Mouse (Mus musculus): ENCODE results near the gene Sfxn4. TPM values are rescaled to one million over a fixed set of nuclear protein-coding genes. Genes with fewer than 3 reads are reported as not detected.
A peak's percentile ranks its signal among the peaks of the same experiment; 100 is the strongest.

Sfxn4 gene
- polyA plus RNA-seq, 1 experiment from 2014 or later, result 0.81 TPM

DNA sequence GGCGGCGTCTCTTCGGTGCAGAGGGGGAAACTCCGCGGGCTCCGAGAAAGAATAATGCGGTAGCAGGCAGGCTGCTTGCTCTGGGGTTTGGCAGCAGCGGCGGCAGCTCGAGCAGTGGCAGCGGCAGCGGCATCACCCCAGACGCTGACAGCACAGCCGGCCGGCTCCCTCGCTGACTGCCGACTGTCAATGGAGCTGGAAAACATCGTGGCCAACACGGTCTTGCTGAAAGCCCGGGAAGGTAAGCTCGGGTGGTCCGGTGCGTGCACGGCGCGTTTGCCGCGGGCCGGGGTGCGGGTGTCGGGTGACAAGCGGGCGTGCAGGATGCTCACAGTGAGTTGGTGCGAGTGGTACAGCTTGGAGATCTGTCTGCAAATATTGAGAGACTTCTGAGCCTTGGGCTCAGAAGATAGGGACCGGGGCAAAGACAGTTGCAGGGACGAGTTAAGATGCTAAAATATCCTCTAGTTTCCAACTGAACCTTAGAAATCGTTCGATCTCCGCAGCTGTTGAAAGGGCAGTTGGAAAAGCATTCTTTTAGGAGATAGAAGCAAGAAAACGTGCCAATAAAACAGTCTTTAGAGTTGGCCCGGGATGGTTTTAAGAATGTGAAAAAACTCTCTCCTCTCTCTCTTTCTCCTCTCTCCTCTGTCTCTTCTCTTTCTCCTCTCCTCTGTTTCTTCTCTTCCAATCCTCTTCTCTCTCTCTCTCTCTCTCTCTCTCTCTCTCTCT, 29.3 kb upstream of the Sfxn4 start:
- Histone ChIP-seq H3K9ac (ENCODE audit: low read depth, low read length) (peak overlapping the region; percentile 97), H3K27ac (ENCODE audit: low read length) (peak overlapping the region; percentile 56)

DNA sequence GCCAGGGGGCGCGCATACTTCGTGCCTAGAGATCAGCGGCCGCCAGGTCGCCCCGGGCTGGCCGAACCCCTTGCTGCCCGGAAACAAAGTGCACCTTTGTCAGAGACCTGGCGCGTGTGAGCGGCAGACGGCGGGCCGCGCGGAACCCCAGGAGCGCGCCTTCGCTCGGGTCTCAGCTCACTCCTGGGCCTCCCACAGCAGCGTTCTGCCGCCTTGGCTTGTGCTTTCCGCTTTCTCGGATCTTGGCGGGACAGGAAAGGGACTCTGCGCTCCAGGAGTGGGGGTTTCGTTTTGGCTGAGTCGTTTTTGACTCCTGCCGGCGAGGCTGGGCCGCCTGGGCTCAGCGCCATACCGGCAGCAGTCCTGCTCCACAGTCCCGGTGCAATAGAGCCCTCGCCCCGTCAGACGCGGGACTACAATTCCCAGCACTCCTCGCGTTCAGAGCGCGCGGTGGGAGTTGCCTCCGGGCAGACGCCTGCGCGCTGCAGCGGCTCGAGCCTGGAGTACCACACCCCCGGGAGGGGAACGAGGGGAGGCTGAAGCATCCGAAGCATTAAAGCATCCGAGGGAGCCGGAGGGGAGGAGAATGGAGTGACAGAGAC, 28.5 kb upstream of the Sfxn4 start, which contains the start of gene Grk5:
Gene Grk5 (plus strand): TSS at position 36 of the 602 bp plus-strand sequence.
- WGBS (ENCODE audit: insufficient replicate concordance), result under 1% methylated on average over 55 of the region's 55 CpGs

More for the DNA sequence above, 29.3 kb upstream of the Sfxn4 start:
- peak overlapping the region; percentile 99 for H3K4me2 ChIP-seq (ENCODE audit: low read depth, low read length)
- H3K36me3 ChIP-seq (ENCODE audit: control insufficient read depth, insufficient read depth), result no peaks in the 10 kb centered on the region
- WGBS (ENCODE audit: insufficient replicate concordance), result under 1% methylated on average over 41 of the region's 41 CpGs
- peaks cover 34% of the 10 kb centered on the region for H3K4me1 ChIP-seq (ENCODE audit: control insufficient read depth, low read depth, low read length)
- peak overlapping the region; percentile 92 for H3K4me3 ChIP-seq (ENCODE audit: low read depth, low read length)
- H3K27me3 ChIP-seq (ENCODE audit: control insufficient read depth, insufficient read depth, low read depth, low read length), result peaks cover 3% of the 10 kb centered on the region; the same call in 1 of the 2 replicates
- ATAC-seq (ENCODE audit: low read depth), result no peak
- no peaks in the 10 kb centered on the region for H3K9me3 ChIP-seq (replicated peaks; ENCODE audit: control insufficient read depth, low read length)

DNA sequence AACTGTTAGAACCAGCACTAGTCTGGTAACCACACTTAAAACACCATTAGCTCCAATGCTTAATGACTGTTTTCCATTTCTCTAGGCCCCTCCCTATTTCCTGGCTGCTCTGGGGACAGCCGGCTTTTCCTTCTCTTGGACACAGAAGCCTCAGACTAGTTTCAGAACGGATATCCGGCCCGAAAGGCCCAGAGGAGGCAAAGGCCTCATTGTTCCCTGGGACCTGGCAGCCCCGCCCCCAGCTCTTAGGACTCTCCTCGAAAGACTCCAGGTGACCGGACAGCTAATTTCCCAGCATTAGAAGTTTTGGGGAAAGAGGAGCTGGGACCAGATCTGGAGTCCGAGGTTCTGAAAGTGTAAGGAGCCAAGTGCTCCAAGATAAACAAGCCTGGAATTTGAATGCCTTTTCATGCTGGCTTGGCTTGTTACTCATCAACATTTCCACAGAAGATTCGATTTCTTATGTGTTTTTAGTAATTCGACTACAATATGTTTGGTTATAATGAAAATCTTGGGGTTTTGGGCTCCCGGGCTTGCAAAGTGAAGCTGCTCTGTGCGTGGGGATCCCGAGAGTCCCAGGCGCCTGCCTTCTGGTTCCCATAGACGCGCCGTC, 27.9 kb upstream of the Sfxn4 start:
- ATAC-seq (ENCODE audit: low read depth), result peak; percentile 12; the same call in 1 of the 2 replicates
- Histone ChIP-seq H3K9ac (ENCODE audit: low read depth, low read length) (peak overlapping the region; percentile 97), H3K4me2 (ENCODE audit: low read depth, low read length) (peak overlapping the region; percentile 99), H3K9me3 (replicated peaks; ENCODE audit: control insufficient read depth, low read length) (no peaks in the 10 kb centered on the region), H3K36me3 (ENCODE audit: control insufficient read depth, insufficient read depth) (no peaks in the 10 kb centered on the region), H3K27ac (ENCODE audit: low read length) (peak overlapping the region; percentile 97), H3K4me1 (ENCODE audit: control insufficient read depth, low read depth, low read length) (peaks cover 36% of the 10 kb centered on the region), H3K4me3 (ENCODE audit: low read depth, low read length) (peak overlapping the region; percentile 92), H3K27me3 (ENCODE audit: control insufficient read depth, insufficient read depth, low read depth, low read length) (peaks cover 3% of the 10 kb centered on the region; the same call in 1 of the 2 replicates)
- 6% methylated on average over 17 of the region's 17 CpGs for WGBS (ENCODE audit: insufficient replicate concordance)

More for the DNA sequence above, 28.5 kb upstream of the Sfxn4 start, which contains the start of gene Grk5:
- H3K36me3 ChIP-seq (ENCODE audit: control insufficient read depth, insufficient read depth), result no peaks in the 10 kb centered on the region
- H3K27me3 ChIP-seq (ENCODE audit: control insufficient read depth, insufficient read depth, low read depth, low read length), result peaks cover 3% of the 10 kb centered on the region; the same call in 1 of the 2 replicates
- peaks cover 34% of the 10 kb centered on the region for H3K4me1 ChIP-seq (ENCODE audit: control insufficient read depth, low read depth, low read length)
- peak within 1 kb of the TSS; percentile 97 for H3K9ac ChIP-seq (ENCODE audit: low read depth, low read length)
- H3K4me2 ChIP-seq (ENCODE audit: low read depth, low read length), result peak within 1 kb of the TSS; percentile 99
- ATAC-seq (ENCODE audit: low read depth), result peak; percentile 98
- no peaks in the 10 kb centered on the region for H3K9me3 ChIP-seq (replicated peaks; ENCODE audit: control insufficient read depth, low read length)
- H3K27ac ChIP-seq (ENCODE audit: low read length), result peak within 1 kb of the TSS; percentile 97
- H3K4me3 ChIP-seq (ENCODE audit: low read depth, low read length), result peak within 1 kb of the TSS; percentile 92

DNA sequence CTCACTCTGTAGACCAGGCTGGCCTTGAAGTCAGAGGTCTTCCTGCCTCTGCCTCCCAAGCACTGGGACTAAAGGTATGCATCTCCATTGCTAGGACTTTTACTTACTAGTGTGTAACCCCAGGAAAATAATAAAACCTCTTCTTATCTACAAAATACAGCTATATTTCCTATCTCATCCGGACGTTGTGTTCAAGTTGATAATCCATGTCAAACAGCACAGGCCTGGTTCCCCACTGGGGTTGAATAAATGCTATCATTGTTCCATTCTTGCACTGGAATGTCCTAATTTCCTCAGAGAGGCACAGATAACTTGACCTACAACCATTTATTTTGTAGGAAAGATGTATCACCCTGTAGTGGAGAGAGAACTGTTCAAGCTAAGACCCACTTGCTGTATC, 26.4 kb upstream of the Sfxn4 start:
- Histone ChIP-seq H3K36me3 (ENCODE audit: control insufficient read depth, insufficient read depth) (no peaks in the 10 kb centered on the region), H3K4me3 (ENCODE audit: low read depth, low read length) (no peak overlapping the region), H3K27ac (ENCODE audit: low read length) (peak overlapping the region; percentile 97), H3K4me1 (ENCODE audit: control insufficient read depth, low read depth, low read length) (peaks cover 36% of the 10 kb centered on the region), H3K4me2 (ENCODE audit: low read depth, low read length) (peak overlapping the region; percentile 29; the same call in 1 of the 2 replicates), H3K9me3 (replicated peaks; ENCODE audit: control insufficient read depth, low read length) (no peaks in the 10 kb centered on the region), H3K27me3 (ENCODE audit: control insufficient read depth, insufficient read depth, low read depth, low read length) (peaks cover 3% of the 10 kb centered on the region; the same call in 1 of the 2 replicates), H3K9ac (ENCODE audit: low read depth, low read length) (no peak overlapping the region; the same call in 1 of the 2 replicates)
- 0 out of 2 replicates have a peak, but pooled peaks have one; percentile 2 for ATAC-seq (ENCODE audit: low read depth)
- WGBS (ENCODE audit: insufficient replicate concordance), result 28% methylated on average over 2 of the region's 2 CpGs

DNA sequence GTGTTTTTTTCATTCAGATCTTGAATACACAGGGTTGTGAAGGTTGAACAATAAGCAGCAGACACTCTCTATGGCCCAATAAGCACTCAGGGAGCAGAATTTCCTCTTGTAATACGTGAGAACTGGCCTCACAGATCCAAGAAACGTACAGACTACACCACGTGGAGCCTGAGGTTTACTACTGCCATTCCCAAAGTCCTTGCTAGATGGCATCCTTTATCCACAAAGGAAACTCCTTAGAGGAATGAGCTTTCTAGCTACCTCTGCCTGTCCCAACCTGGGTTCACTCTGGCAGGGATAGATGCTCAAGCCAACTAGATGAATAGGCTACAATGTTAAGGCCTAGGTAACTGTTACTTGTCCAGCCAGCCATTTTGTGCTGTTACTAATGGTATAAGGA, 21.9 kb upstream of the Sfxn4 start:
- WGBS (ENCODE audit: insufficient replicate concordance), result 30% methylated on average over 3 of the region's 3 CpGs
- no peak overlapping the region for H3K9ac ChIP-seq (ENCODE audit: low read depth, low read length)
- peaks cover 11% of the 10 kb centered on the region for H3K4me1 ChIP-seq (ENCODE audit: control insufficient read depth, low read depth, low read length)
- no peak overlapping the region for H3K27ac ChIP-seq (ENCODE audit: low read length)
- H3K27me3 ChIP-seq (ENCODE audit: control insufficient read depth, insufficient read depth, low read depth, low read length), result no peaks in the 10 kb centered on the region
- H3K9me3 ChIP-seq (replicated peaks; ENCODE audit: control insufficient read depth, low read length), result no peaks in the 10 kb centered on the region
- H3K4me3 ChIP-seq (ENCODE audit: low read depth, low read length), result no peak overlapping the region
- H3K4me2 ChIP-seq (ENCODE audit: low read depth, low read length), result no peak overlapping the region
- ATAC-seq (ENCODE audit: low read depth), result no peak
- no peaks in the 10 kb centered on the region for H3K36me3 ChIP-seq (ENCODE audit: control insufficient read depth, insufficient read depth)

DNA sequence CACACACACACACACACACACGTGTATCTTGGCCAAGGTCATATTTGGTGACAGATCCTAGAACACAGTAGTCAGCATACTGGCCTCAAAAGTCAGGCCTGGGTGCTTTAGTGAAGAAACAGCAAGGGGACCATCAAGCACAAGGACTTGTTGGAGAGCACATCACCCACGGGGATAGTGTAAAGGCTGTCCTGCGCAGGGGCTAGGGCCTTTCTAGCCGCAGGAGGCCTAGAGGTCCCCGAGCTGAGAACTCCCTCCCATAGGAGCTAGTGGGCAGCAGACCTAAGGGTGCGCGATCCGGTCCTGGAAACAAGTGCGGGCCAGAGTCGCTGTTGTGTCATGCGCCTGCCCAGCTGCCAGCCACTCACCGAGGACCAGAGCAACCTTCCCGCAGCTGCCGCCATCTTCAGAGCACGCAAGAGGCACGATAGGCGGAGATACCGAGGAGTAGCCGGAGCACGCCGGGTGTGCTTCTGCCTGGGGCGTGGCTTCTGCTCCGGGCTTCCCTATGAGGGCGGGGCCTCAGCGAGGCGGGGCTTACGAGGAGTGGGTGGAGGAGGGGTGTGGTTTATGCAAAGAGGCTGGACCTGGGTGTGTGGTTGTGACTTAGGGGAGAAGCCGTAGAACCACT, 12.9 kb upstream of the Sfxn4 start, which contains the start of gene Prdx3:
Gene Prdx3 (minus strand): TSS at position 493 of the 631 bp plus-strand sequence.
- Histone ChIP-seq H3K27ac (ENCODE audit: low read length) (peak within 1 kb of the TSS; percentile 94), H3K4me3 (ENCODE audit: low read depth, low read length) (peak within 1 kb of the TSS; percentile 82), H3K4me1 (ENCODE audit: control insufficient read depth, low read depth, low read length) (peaks cover 29% of the 10 kb centered on the region), H3K9ac (ENCODE audit: low read depth, low read length) (peak within 1 kb of the TSS; percentile 88), H3K27me3 (ENCODE audit: control insufficient read depth, insufficient read depth, low read depth, low read length) (no peaks in the 10 kb centered on the region), H3K36me3 (ENCODE audit: control insufficient read depth, insufficient read depth) (peaks cover 16% of the 10 kb centered on the region), H3K9me3 (replicated peaks; ENCODE audit: control insufficient read depth, low read length) (no peaks in the 10 kb centered on the region), H3K4me2 (ENCODE audit: low read depth, low read length) (peak within 1 kb of the TSS; percentile 80)
- ATAC-seq (ENCODE audit: low read depth), result peak; percentile 93
- 0% methylated on average over 28 of the region's 28 CpGs for WGBS (ENCODE audit: insufficient replicate concordance)

DNA sequence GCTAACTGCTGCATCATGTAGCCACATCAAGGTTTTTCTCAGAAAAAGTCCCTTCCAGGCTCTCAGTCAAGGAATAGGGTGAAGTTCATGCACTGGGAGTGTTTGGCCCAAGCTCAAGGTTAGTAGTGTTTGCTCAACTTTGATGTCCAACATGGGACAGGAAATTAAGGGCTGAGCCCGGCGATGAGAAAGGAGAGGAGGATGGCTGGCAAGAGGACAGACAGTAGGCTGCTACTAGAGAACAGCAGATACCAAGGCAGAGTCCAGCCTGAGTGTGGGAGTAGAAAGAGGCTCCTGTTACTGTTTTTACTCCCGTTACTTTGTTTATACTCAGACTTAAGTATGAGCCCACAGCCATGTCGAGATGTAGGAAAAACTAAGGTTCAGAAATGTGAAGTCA, 12.2 kb upstream of the Sfxn4 start:
- no peak for ATAC-seq (ENCODE audit: low read depth)
- Histone ChIP-seq H3K36me3 (ENCODE audit: control insufficient read depth, insufficient read depth) (peaks cover 22% of the 10 kb centered on the region), H3K4me1 (ENCODE audit: control insufficient read depth, low read depth, low read length) (peaks cover 29% of the 10 kb centered on the region), H3K4me2 (ENCODE audit: low read depth, low read length) (peak overlapping the region; percentile 80), H3K4me3 (ENCODE audit: low read depth, low read length) (peak overlapping the region; percentile 82), H3K27me3 (ENCODE audit: control insufficient read depth, insufficient read depth, low read depth, low read length) (no peaks in the 10 kb centered on the region), H3K27ac (ENCODE audit: low read length) (peak overlapping the region; percentile 94), H3K9ac (ENCODE audit: low read depth, low read length) (peak overlapping the region; percentile 88), H3K9me3 (replicated peaks; ENCODE audit: control insufficient read depth, low read length) (no peaks in the 10 kb centered on the region)
- 3% methylated on average over 4 of the region's 4 CpGs for WGBS (ENCODE audit: insufficient replicate concordance)

DNA sequence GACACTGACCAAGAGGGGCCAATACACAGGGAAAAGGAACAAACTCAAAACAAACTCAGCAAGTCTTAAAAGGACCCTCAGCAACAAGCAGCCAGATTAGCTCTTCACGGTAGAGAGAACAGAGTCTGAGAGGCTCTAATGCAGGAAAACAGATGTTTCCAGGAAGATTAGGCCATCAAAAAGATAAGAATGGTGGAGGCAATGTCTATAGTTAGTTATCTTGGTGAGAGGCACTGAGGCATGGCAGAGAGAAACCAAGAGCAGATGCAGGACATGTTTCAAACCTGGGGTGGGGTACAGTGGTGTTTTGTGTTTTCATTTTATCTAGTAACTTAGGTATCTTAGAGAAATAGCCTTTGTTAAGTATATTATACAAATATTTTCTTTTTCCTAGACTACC, 11.0 kb upstream of the Sfxn4 start:
- Histone ChIP-seq H3K36me3 (ENCODE audit: control insufficient read depth, insufficient read depth) (peaks cover 31% of the 10 kb centered on the region), H3K9me3 (replicated peaks; ENCODE audit: control insufficient read depth, low read length) (no peaks in the 10 kb centered on the region), H3K4me2 (ENCODE audit: low read depth, low read length) (peak overlapping the region; percentile 80), H3K27ac (ENCODE audit: low read length) (peak overlapping the region; percentile 94), H3K27me3 (ENCODE audit: control insufficient read depth, insufficient read depth, low read depth, low read length) (no peaks in the 10 kb centered on the region), H3K4me1 (ENCODE audit: control insufficient read depth, low read depth, low read length) (peaks cover 29% of the 10 kb centered on the region), H3K4me3 (ENCODE audit: low read depth, low read length) (peak overlapping the region; percentile 82), H3K9ac (ENCODE audit: low read depth, low read length) (peak overlapping the region; percentile 88)
- WGBS (ENCODE audit: insufficient replicate concordance), result 6% methylated on average over 1 of the region's 1 CpGs
- peak; percentile 68 for ATAC-seq (ENCODE audit: low read depth)
